Mouse (Mus musculus) G1E (cell line): Measurements from ENCODE around the gene Rbms3.

Source experiments
- CTCF ChIP-seq: IDR thresholded peaks from 2 replicates; pipeline ENCODE4 v1.5.1; 2012; ENCODE audit warnings: low read depth, low read length, inconsistent platforms, mixed read lengths
- GATA1 ChIP-seq: IDR thresholded peaks from 2 replicates; pipeline ENCODE4 v1.6.1; 2012; ENCODE audit warnings: borderline replicate concordance, low read length, inconsistent platforms, mixed read lengths
- POLR2AphosphoS5 ChIP-seq: IDR thresholded peaks from 2 replicates; pipeline ENCODE4 v1.6.1; 2012; ENCODE audit warnings: low read depth, low read length, inconsistent platforms; ENCODE audit not compliant: insufficient replicate concordance
- TAL1 ChIP-seq: conservative IDR thresholded peaks from 2 replicates; pipeline ENCODE4 v1.6.1; 2012; ENCODE audit warnings: low read depth, low read length, inconsistent platforms, mixed read lengths

- no peak for TF ChIP-seq CTCF
- TF ChIP-seq TAL1 = no peak
- no peak for TF ChIP-seq POLR2AphosphoS5
- no peak for TF ChIP-seq GATA1
These were observed 408.2 kb downstream of the Rbms3 start for GRCm38 (mm10) chr9:117221481-117221880.
